Mouse (Mus musculus): ENCODE results near the gene Rps17. TPM values are rescaled to one million over a fixed set of nuclear protein-coding genes. Genes with fewer than 3 reads are reported as not detected.
A peak's percentile ranks its signal among the peaks of the same experiment; 100 is the strongest.

Rps17 gene
- polyA plus RNA-seq, 1 experiment from 2014 or later: 1,108 TPM

DNA sequence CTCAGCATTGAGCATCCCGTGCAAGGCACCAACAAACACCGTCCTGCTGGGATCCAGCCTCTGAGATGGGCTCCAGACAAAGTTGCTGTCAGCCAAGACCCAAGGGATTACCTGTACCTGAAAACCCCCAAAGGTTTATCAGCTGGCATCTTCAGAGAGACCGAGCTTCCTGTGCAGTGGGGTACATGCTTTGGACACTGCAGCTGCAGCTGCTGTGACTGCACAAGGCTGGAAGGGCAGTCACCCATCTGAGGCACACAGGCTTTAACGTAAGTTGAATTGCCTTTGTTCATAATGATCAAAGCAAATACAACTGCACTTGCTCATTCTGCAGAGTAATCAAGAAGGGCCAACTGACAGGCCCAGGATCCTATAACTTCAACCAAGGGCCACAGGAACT lies 6.8 kb upstream of the Rps17 start:
- no peak for DNase-seq (ENCODE audit: low spot score)
- Histone ChIP-seq H3K27ac (ENCODE audit: low read depth, low read length) (no peak overlapping the region), H3K4me2 (ENCODE audit: low read depth) (no peak overlapping the region), H3K27me3 (ENCODE audit: control insufficient read depth, insufficient read depth, low read length) (no peaks in the 10 kb centered on the region), H3K9ac (ENCODE audit: low read length) (no peak overlapping the region), H3K9me3 (ENCODE audit: control insufficient read depth, low read length) (no peaks in the 10 kb centered on the region), H3K4me1 (ENCODE audit: control insufficient read depth, insufficient read depth, low read length) (no peaks in the 10 kb centered on the region), H3K4me3 (ENCODE audit: low read depth, low read length) (no peak overlapping the region), H3K36me3 (ENCODE audit: control insufficient read depth, insufficient read depth, low read length) (no peaks in the 10 kb centered on the region)
- WGBS: 75% methylated on average over 4 of the region's 4 CpGs
- ATAC-seq (ENCODE audit: insufficient read depth, low FRiP score, low TSS enrichment): no peak

DNA sequence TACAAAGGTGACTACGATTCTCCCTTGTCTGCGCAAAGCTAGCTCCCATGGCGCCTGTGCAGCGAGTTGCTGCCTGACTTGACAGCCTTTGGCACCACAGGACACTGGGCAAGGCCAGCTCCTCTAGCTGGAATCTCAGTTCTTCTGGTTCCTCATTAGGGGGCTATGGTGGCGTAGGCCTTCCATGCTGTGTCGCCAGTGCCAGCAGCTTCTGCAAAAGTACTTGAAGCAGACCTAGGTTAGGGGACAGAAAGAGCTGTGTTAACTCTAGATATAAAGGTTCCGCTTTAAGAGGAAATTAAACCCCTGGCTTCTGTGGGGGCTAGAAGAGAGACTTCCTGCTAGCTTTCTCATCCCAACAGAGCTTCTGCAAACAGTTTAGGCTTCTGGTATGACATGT lies 3.2 kb upstream of the Rps17 start:
- DNase-seq (ENCODE audit: low spot score) (no peak), ATAC-seq (ENCODE audit: insufficient read depth, low FRiP score, low TSS enrichment) (no peak)
- 68% methylated on average over 7 of the region's 7 CpGs for WGBS
- Histone ChIP-seq H3K9me3 (ENCODE audit: control insufficient read depth, low read length) (no peaks in the 10 kb centered on the region), H3K36me3 (ENCODE audit: control insufficient read depth, insufficient read depth, low read length) (peaks cover 2% of the 10 kb centered on the region; the same call in 1 of the 2 replicates), H3K4me1 (ENCODE audit: control insufficient read depth, insufficient read depth, low read length) (peaks cover 9% of the 10 kb centered on the region), H3K27ac (ENCODE audit: low read depth, low read length) (no peak overlapping the region), H3K27me3 (ENCODE audit: control insufficient read depth, insufficient read depth, low read length) (no peaks in the 10 kb centered on the region), H3K9ac (ENCODE audit: low read length) (no peak overlapping the region), H3K4me2 (ENCODE audit: low read depth) (no peak overlapping the region), H3K4me3 (ENCODE audit: low read depth, low read length) (no peak overlapping the region)

DNA sequence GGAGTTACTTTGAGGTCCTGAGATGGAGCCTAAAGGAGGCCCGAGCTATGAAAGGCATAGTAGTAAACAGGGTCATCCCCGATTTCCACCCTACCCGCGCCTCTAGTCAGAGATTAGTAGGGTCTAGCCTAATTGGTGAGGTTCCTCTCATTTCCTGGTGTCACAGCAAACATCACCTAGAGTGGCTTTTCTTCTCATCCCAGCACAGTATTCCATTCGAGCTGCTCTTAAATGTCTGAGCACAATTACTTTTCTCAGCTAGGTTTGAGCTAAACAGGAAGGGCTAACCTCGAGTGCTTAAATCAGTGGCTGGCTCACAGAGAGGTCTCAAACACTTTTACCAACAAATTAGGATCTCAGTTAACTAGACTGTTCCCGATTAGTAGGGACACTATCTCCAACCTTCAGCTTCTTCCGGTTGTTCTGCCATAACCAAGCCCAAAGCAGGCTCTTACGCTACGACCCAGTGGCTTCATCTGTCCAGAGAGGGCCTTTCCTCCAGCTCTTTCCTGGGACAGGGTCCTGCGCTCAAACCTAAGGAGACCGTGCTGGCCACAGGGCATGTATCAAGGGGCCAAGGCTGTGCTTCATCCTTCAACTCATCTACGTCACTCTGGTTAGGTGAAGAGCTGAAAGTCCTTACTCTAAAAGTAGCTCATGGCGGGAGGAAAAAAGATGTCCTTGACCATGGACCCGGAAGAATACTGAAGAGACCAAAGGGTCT lies 555 bp upstream of the Rps17 start:
- Histone ChIP-seq H3K4me3 (ENCODE audit: low read depth, low read length) (peak overlapping the region; percentile 95), H3K27me3 (ENCODE audit: control insufficient read depth, insufficient read depth, low read length) (no peaks in the 10 kb centered on the region), H3K9me3 (ENCODE audit: control insufficient read depth, low read length) (no peaks in the 10 kb centered on the region), H3K4me1 (ENCODE audit: control insufficient read depth, insufficient read depth, low read length) (peaks cover 14% of the 10 kb centered on the region), H3K9ac (ENCODE audit: low read length) (peak overlapping the region; percentile 69), H3K27ac (ENCODE audit: low read depth, low read length) (no peak overlapping the region), H3K4me2 (ENCODE audit: low read depth) (peak overlapping the region; percentile 48), H3K36me3 (ENCODE audit: control insufficient read depth, insufficient read depth, low read length) (peaks cover 12% of the 10 kb centered on the region)
- ATAC-seq (ENCODE audit: insufficient read depth, low FRiP score, low TSS enrichment) (no peak), DNase-seq (ENCODE audit: low spot score) (no peak)
- WGBS: 61% methylated on average over 15 of the region's 15 CpGs

DNA sequence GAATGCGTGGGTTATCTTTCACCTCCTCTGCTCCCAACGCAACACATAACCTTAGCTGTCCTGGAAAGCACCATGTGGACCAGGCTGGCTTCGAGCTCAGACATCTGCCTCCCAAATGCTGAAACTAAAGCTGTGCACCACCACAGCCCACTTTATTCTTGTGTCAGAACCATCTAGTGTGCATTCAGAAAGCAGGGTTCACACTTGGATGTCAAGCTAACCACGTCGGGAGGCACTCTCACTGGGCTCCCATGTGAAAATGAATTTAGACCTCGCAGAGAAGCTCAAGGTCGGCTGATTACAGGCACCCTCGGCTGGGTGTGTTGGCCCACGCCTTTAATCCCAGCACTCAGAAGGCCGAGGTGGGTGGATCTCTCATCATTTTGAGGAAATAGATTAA lies 1.2 kb downstream of the Rps17 start:
- H3K4me1 ChIP-seq (ENCODE audit: control insufficient read depth, insufficient read depth, low read length): peaks cover 14% of the 10 kb centered on the region
- 16% methylated on average over 10 of the region's 10 CpGs for WGBS
- ATAC-seq (ENCODE audit: insufficient read depth, low FRiP score, low TSS enrichment) (no peak), DNase-seq (ENCODE audit: low spot score) (no peak)
- peak overlapping the region; percentile 77 for H3K4me2 ChIP-seq (ENCODE audit: low read depth)
- H3K9me3 ChIP-seq (ENCODE audit: control insufficient read depth, low read length): no peaks in the 10 kb centered on the region
- no peaks in the 10 kb centered on the region for H3K27me3 ChIP-seq (ENCODE audit: control insufficient read depth, insufficient read depth, low read length)
- peaks cover 19% of the 10 kb centered on the region for H3K36me3 ChIP-seq (ENCODE audit: control insufficient read depth, insufficient read depth, low read length)
- H3K9ac ChIP-seq (ENCODE audit: low read length): peak overlapping the region; percentile 98
- peak overlapping the region; percentile 95 for H3K4me3 ChIP-seq (ENCODE audit: low read depth, low read length)
- H3K27ac ChIP-seq (ENCODE audit: low read depth, low read length): no peak overlapping the region

DNA sequence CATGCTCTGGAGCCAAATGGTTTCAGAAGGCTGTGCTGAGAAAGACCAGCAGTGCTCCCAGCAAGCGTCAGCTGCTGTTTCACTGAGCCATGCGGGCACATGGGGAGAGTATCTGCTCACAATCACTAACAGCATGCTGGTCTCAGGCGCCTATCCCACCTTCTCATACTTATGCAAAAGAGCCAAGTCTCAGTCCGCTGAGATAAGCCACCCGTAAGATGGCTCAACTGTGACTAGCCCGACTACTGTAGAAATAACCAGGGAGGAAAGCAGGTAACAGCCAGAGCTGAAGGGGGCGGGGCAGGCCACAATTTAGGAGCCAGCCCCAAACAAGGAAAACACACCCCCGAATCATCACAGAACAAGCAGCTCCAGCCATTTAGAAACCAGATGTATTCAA lies 1.7 kb downstream of the Rps17 start:
- Histone ChIP-seq H3K9ac (ENCODE audit: low read length) (peak overlapping the region; percentile 98), H3K4me3 (ENCODE audit: low read depth, low read length) (peak overlapping the region; percentile 95), H3K4me2 (ENCODE audit: low read depth) (peak overlapping the region; percentile 77), H3K27me3 (ENCODE audit: control insufficient read depth, insufficient read depth, low read length) (no peaks in the 10 kb centered on the region), H3K4me1 (ENCODE audit: control insufficient read depth, insufficient read depth, low read length) (peaks cover 14% of the 10 kb centered on the region), H3K36me3 (ENCODE audit: control insufficient read depth, insufficient read depth, low read length) (peaks cover 19% of the 10 kb centered on the region), H3K9me3 (ENCODE audit: control insufficient read depth, low read length) (no peaks in the 10 kb centered on the region), H3K27ac (ENCODE audit: low read depth, low read length) (no peak overlapping the region)
- DNase-seq (ENCODE audit: low spot score): no peak
- ATAC-seq (ENCODE audit: insufficient read depth, low FRiP score, low TSS enrichment): no peak
- 40% methylated on average over 8 of the region's 8 CpGs for WGBS

DNA sequence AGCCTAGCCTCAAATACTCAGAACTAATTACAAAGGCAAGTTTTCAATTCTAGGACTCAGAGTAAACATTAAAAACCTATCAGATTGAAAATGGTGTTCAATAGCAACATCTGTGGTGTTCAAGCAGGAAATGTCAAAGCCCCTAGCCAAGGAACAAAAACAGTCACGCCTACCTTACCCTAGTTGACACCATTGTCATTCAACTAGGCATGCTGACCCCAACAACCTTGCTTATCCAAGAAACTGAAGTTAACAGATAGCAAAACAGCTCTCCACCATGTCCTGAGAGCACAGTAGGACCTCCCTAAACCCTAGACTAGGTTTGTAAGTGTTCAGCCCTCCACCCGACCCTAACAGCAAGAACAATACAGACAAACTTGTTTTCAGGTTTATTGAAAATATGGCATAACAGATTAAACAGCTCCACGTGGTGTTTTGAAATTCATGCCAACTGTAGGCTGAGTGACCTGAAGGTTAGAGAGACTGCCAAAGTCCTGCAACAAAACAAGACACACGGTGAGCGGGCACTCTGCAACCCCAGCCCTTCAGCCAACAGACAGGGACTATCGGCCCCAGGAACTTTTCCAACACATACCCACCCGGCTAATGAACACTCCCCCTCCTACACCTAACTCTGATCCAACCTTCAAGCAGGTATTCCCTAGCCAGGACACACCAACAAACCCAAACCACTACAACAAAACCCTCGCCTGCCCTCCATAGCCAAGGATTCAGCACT lies 2.5 kb downstream of the Rps17 start:
- Histone ChIP-seq H3K4me1 (ENCODE audit: control insufficient read depth, insufficient read depth, low read length) (peaks cover 14% of the 10 kb centered on the region), H3K27me3 (ENCODE audit: control insufficient read depth, insufficient read depth, low read length) (no peaks in the 10 kb centered on the region), H3K4me2 (ENCODE audit: low read depth) (peak overlapping the region; percentile 77), H3K9ac (ENCODE audit: low read length) (no peak overlapping the region), H3K4me3 (ENCODE audit: low read depth, low read length) (no peak overlapping the region), H3K27ac (ENCODE audit: low read depth, low read length) (no peak overlapping the region), H3K9me3 (ENCODE audit: control insufficient read depth, low read length) (no peaks in the 10 kb centered on the region), H3K36me3 (ENCODE audit: control insufficient read depth, insufficient read depth, low read length) (peaks cover 19% of the 10 kb centered on the region)
- WGBS: 76% methylated on average over 8 of the region's 8 CpGs
- ATAC-seq (ENCODE audit: insufficient read depth, low FRiP score, low TSS enrichment) (no peak), DNase-seq (ENCODE audit: low spot score) (no peak)

DNA sequence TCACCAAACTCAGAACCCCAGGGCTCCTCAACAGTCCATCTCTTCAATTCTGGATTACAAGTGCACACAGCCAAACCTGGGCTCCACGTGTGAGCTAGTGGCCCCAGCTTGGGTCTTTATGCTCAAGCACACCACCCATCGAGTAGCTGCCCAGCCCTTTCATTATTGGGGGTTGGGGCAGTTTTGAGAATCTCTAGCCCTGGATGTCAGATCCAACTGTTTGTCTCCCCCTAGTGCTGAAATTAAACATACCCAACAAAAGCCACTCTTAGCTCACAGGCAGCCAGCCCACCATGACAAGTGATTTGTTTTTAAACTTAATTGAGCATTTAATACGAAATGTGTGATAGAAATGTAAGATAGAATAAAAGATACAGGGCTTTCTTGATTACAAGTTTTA lies 3.5 kb downstream of the Rps17 start:
- Histone ChIP-seq H3K9ac (ENCODE audit: low read length) (no peak overlapping the region), H3K4me3 (ENCODE audit: low read depth, low read length) (no peak overlapping the region), H3K4me1 (ENCODE audit: control insufficient read depth, insufficient read depth, low read length) (peaks cover 14% of the 10 kb centered on the region), H3K9me3 (ENCODE audit: control insufficient read depth, low read length) (no peaks in the 10 kb centered on the region), H3K36me3 (ENCODE audit: control insufficient read depth, insufficient read depth, low read length) (peaks cover 19% of the 10 kb centered on the region), H3K4me2 (ENCODE audit: low read depth) (no peak overlapping the region), H3K27me3 (ENCODE audit: control insufficient read depth, insufficient read depth, low read length) (no peaks in the 10 kb centered on the region), H3K27ac (ENCODE audit: low read depth, low read length) (no peak overlapping the region)
- DNase-seq (ENCODE audit: low spot score): no peak
- WGBS: 56% methylated on average over 3 of the region's 3 CpGs
- no peak for ATAC-seq (ENCODE audit: insufficient read depth, low FRiP score, low TSS enrichment)

DNA sequence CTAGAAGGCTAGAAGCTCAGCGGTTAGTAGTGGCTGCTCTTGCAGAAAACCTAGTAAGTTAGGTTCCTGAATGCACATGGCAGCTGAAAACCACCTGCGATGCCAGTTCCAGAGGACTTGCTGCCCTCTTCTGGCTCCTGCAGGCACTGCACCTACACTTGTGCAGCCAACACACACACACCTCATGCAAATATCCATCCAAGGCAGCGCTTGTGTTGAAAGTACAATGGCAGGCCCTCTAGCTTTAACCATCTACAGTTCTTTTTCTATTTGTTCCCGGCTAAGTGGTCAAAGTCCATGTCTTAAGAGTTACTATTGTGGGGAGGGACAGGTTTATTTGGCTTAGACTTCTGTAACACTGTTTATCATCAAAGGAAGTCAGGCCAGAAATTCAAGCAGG lies 5.3 kb downstream of the Rps17 start:
- H3K36me3 ChIP-seq (ENCODE audit: control insufficient read depth, insufficient read depth, low read length): peaks cover 19% of the 10 kb centered on the region
- no peaks in the 10 kb centered on the region for H3K9me3 ChIP-seq (ENCODE audit: control insufficient read depth, low read length)
- no peak overlapping the region for H3K27ac ChIP-seq (ENCODE audit: low read depth, low read length)
- peaks cover 14% of the 10 kb centered on the region for H3K4me1 ChIP-seq (ENCODE audit: control insufficient read depth, insufficient read depth, low read length)
- ATAC-seq (ENCODE audit: insufficient read depth, low FRiP score, low TSS enrichment) (no peak), DNase-seq (ENCODE audit: low spot score) (peak; percentile 66)
- H3K4me3 ChIP-seq (ENCODE audit: low read depth, low read length): no peak overlapping the region
- H3K4me2 ChIP-seq (ENCODE audit: low read depth): no peak overlapping the region
- H3K9ac ChIP-seq (ENCODE audit: low read length): no peak overlapping the region
- 86% methylated on average over 4 of the region's 4 CpGs for WGBS
- no peaks in the 10 kb centered on the region for H3K27me3 ChIP-seq (ENCODE audit: control insufficient read depth, insufficient read depth, low read length)

DNA sequence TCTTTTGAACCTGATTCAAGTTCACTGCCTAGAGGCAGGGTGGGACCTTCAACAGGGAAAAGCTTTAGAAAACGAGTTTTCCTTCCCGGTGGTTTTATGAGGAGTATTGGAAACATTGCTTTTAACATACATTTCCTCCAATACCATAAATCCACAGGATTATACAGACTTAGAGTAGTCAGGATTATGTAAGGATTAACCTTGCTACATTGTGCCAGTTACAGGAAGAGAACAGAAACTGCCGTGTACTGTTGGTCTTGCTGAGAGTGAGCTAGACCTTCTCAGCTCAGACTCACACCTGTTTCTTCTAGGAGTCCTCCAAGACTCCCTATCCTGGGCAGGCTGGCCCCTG lies 6.6 kb downstream of the Rps17 start:
- Histone ChIP-seq H3K9ac (ENCODE audit: low read length) (no peak overlapping the region), H3K27me3 (ENCODE audit: control insufficient read depth, insufficient read depth, low read length) (no peaks in the 10 kb centered on the region), H3K4me1 (ENCODE audit: control insufficient read depth, insufficient read depth, low read length) (peaks cover 8% of the 10 kb centered on the region), H3K27ac (ENCODE audit: low read depth, low read length) (no peak overlapping the region), H3K36me3 (ENCODE audit: control insufficient read depth, insufficient read depth, low read length) (peaks cover 19% of the 10 kb centered on the region), H3K4me2 (ENCODE audit: low read depth) (no peak overlapping the region), H3K4me3 (ENCODE audit: low read depth, low read length) (no peak overlapping the region), H3K9me3 (ENCODE audit: control insufficient read depth, low read length) (no peaks in the 10 kb centered on the region)
- 91% methylated on average over 3 of the region's 3 CpGs for WGBS
- no peak for DNase-seq (ENCODE audit: low spot score)
- ATAC-seq (ENCODE audit: insufficient read depth, low FRiP score, low TSS enrichment): no peak
